Mouse (Mus musculus) lung, adult 18-20 months (tissue): ENCODE measurements around the gene Uroc1.

ENCODE experiments used
- DNase-seq, 2 experiments: peaks; one replicate each; pipeline ENCODE4 v3.0.0; 2022; ENCODE audit warnings: mixed read lengths in 2 of 2

Gene Uroc1

GRCm38 (mm10) chr6:90359445-90359844, 26.4 kb downstream of the Uroc1 start:
- no peak for DNase-seq

GRCm38 (mm10) chr6:90360024-90360781, 27.1 kb downstream of the Uroc1 start:
- peak; percentile 26 to 57 for DNase-seq

- no peak for DNase-seq
These were observed 28.0 kb downstream of the Uroc1 start for GRCm38 (mm10) chr6:90360922-90361614.

GRCm38 (mm10) chr6:90363301-90363700, 30.2 kb downstream of the Uroc1 start:
- no peak for DNase-seq

GRCm38 (mm10) chr6:90368976-90369724, 36.1 kb downstream of the Uroc1 start, which contains the start of gene Zxdc:
Zxdc (plus strand) TSS chr6:90369492.
- DNase-seq, result peak; percentile 99 to 100

- DNase-seq, result peak; percentile 28 to 31
These were observed 36.9 kb downstream of the Uroc1 start for GRCm38 (mm10) chr6:90369725-90370553.

GRCm38 (mm10) chr6:90374647-90375046, 41.6 kb downstream of the Uroc1 start:
- DNase-seq, result peak; percentile 29 to 39

GRCm38 (mm10) chr6:90377708-90378107, 44.6 kb downstream of the Uroc1 start:
- no peak for DNase-seq

- no peak for DNase-seq
These were observed 48.4 kb downstream of the Uroc1 start for GRCm38 (mm10) chr6:90381465-90381864.

- no peak for DNase-seq
These were observed 57.5 kb downstream of the Uroc1 start for GRCm38 (mm10) chr6:90390629-90391028.

- DNase-seq, result no peak
These were observed 60.9 kb downstream of the Uroc1 start for GRCm38 (mm10) chr6:90393948-90394347.

- no peak for DNase-seq
These were observed 62.7 kb downstream of the Uroc1 start for GRCm38 (mm10) chr6:90395751-90396150.

- no peak for DNase-seq
These were observed 64.2 kb downstream of the Uroc1 start for GRCm38 (mm10) chr6:90397291-90397690.

GRCm38 (mm10) chr6:90408632-90409031, 75.5 kb downstream of the Uroc1 start:
- no peak for DNase-seq

- DNase-seq, result no peak
These were observed 77.9 kb downstream of the Uroc1 start for GRCm38 (mm10) chr6:90410972-90411371.

GRCm38 (mm10) chr6:90411926-90412325, 78.8 kb downstream of the Uroc1 start:
- DNase-seq, result no peak
